Mouse (Mus musculus): Measurements from ENCODE around the gene Cars. TPM values are rescaled to one million over a fixed set of nuclear protein-coding genes. Genes with fewer than 3 reads are reported as not detected.

The Cars gene
- total and polyA plus RNA-seq, 3 experiments, result 40.8 to 73.5 TPM; not detected in 1

GRCm38 (mm10) chr7:143557616-143558015, 42.3 kb downstream of the Cars start:
- DNase-seq (ENCODE audit: low read depth, low spot score), result peak; percentile 68
- Histone ChIP-seq H3K4me3 (ENCODE audit: control insufficient read depth in 1 of 2, insufficient read depth in 1 of 2, low read depth in 2 of 2, low read length in 2 of 2) (peak overlapping the region; percentile 9 to 18; a peak in 2 of 4 replicates), H3K4me1 (ENCODE audit: control insufficient read depth in 1 of 2, insufficient read depth in 2 of 2, low read length in 2 of 2) (peaks cover 10 to 40% of the 10 kb centered on the region in 2 experiments), H3K9ac (ENCODE audit: control insufficient read depth, low read depth, low read length, poor library complexity, severe bottlenecking) (peak overlapping the region; percentile 56), H3K36me3 (ENCODE audit: control insufficient read depth in 1 of 2, insufficient read depth in 2 of 2, low read length in 2 of 2) (peaks cover 6 to 36% of the 10 kb centered on the region in 2 experiments; a peak in 3 of 4 replicates), H3K27me3 (ENCODE audit: control insufficient read depth in 1 of 2, insufficient read depth in 2 of 2, low read length in 2 of 2) (no peaks in the 10 kb centered on the region), H3K27ac (ENCODE audit: control insufficient read depth, low read depth, low read length) (peak overlapping the region; percentile 91), H3K9me3 (replicated peaks; ENCODE audit: insufficient read depth, low read length) (no peaks in the 10 kb centered on the region), H3K79me2 (ENCODE audit: control insufficient read depth, insufficient read depth, low read length, poor library complexity) (peaks cover 16% of the 10 kb centered on the region; the same call in 1 of the 2 replicates)
- TF ChIP-seq MYC (IDR thresholded peaks at IDR 0.05; ENCODE audit: low read depth, low read length) (no peak), CTCF (IDR thresholded peaks at IDR 0.05 in 2 of 3, conservative IDR thresholded peaks at IDR 0.05 in 1 of 3; ENCODE audit: control insufficient read depth in 1 of 3, insufficient read depth in 1 of 3, low read depth in 2 of 3, low read length in 3 of 3, poor library complexity in 1 of 3, severe bottlenecking in 1 of 3) (peak; percentile 18 to 37 (median 30); a peak in 4 of 6 replicates), MAZ (IDR thresholded peaks at IDR 0.05; ENCODE audit: low read depth, low read length) (0 out of 2 replicates have a peak, but pooled peaks have one; percentile 8), SMC3 (IDR thresholded peaks at IDR 0.05; ENCODE audit: low read depth, low read length) (no peak), NELFE (IDR thresholded peaks at IDR 0.05; ENCODE audit: low read depth, low read length) (no peak), ZC3H11A (IDR thresholded peaks at IDR 0.05; ENCODE audit: low read depth, low read length) (no peak), USF2 (IDR thresholded peaks at IDR 0.05; ENCODE audit: borderline replicate concordance in 1 of 2, insufficient read depth in 1 of 2, low read depth in 1 of 2, low read length in 2 of 2) (no peak)

GRCm38 (mm10) chr7:143556964-143557610, 42.8 kb downstream of the Cars start:
- peaks cover 4 to 36% of the 10 kb centered on the region in 2 experiments; a peak in 3 of 4 replicates for H3K36me3 ChIP-seq (ENCODE audit: control insufficient read depth in 1 of 2, insufficient read depth in 2 of 2, low read length in 2 of 2)
- peak overlapping the region; percentile 9 to 18; a peak in 1 of 4 replicates for H3K4me3 ChIP-seq (ENCODE audit: control insufficient read depth in 1 of 2, insufficient read depth in 1 of 2, low read depth in 2 of 2, low read length in 2 of 2)
- peaks cover 16% of the 10 kb centered on the region; the same call in 1 of the 2 replicates for H3K79me2 ChIP-seq (ENCODE audit: control insufficient read depth, insufficient read depth, low read length, poor library complexity)
- peak overlapping the region; percentile 56 for H3K9ac ChIP-seq (ENCODE audit: control insufficient read depth, low read depth, low read length, poor library complexity, severe bottlenecking)
- DNase-seq (ENCODE audit: low read depth, low spot score), result peak; percentile 89
- no peaks in the 10 kb centered on the region for H3K9me3 ChIP-seq (replicated peaks; ENCODE audit: insufficient read depth, low read length)
- peak overlapping the region; percentile 91 for H3K27ac ChIP-seq (ENCODE audit: control insufficient read depth, low read depth, low read length)
- H3K27me3 ChIP-seq (ENCODE audit: control insufficient read depth in 1 of 2, insufficient read depth in 2 of 2, low read length in 2 of 2), result no peaks in the 10 kb centered on the region
- H3K4me1 ChIP-seq (ENCODE audit: control insufficient read depth in 1 of 2, insufficient read depth in 2 of 2, low read length in 2 of 2), result peaks cover 10 to 40% of the 10 kb centered on the region in 2 experiments
- no peak for TF ChIP-seq TBP (IDR thresholded peaks at IDR 0.05; ENCODE audit: low read depth, low read length)
- 0 out of 2 replicates have a peak, but pooled peaks have one; percentile 17 for TF ChIP-seq MAZ (IDR thresholded peaks at IDR 0.05; ENCODE audit: low read depth, low read length)
- peak; percentile 90; the same call in 1 of the 2 replicates for TF ChIP-seq SIN3A (IDR thresholded peaks at IDR 0.05; ENCODE audit: low read length)
- peak; percentile 88 for TF ChIP-seq TCF12 (IDR thresholded peaks at IDR 0.05; ENCODE audit: low read depth, low read length)
- peak; percentile 67; the same call in 1 of the 2 replicates for TF ChIP-seq POLR2AphosphoS2 (IDR thresholded peaks at IDR 0.05; ENCODE audit: low read length)
- TF ChIP-seq UBTF (IDR thresholded peaks at IDR 0.05; ENCODE audit: borderline replicate concordance, insufficient read depth, low read depth, low read length), result no peak
- TF ChIP-seq HCFC1 (IDR thresholded peaks at IDR 0.05; ENCODE audit: low read depth, low read length), result peak; percentile 27; the same call in 1 of the 2 replicates
- TF ChIP-seq USF2 (IDR thresholded peaks at IDR 0.05; ENCODE audit: borderline replicate concordance in 1 of 2, insufficient read depth in 1 of 2, low read depth in 1 of 2, low read length in 2 of 2), result no peak
- TF ChIP-seq MXI1 (IDR thresholded peaks at IDR 0.05; ENCODE audit: low read depth, low read length), result peak; percentile 55; the same call in 1 of the 2 replicates
- TF ChIP-seq MAFK (IDR thresholded peaks at IDR 0.05; ENCODE audit: borderline replicate concordance, low read depth, low read length), result no peak
- TF ChIP-seq ELF1 (IDR thresholded peaks at IDR 0.05; ENCODE audit: low read depth, low read length), result no peak
- no peak for TF ChIP-seq CTCF (IDR thresholded peaks at IDR 0.05 in 2 of 3, conservative IDR thresholded peaks at IDR 0.05 in 1 of 3; ENCODE audit: control insufficient read depth in 1 of 3, insufficient read depth in 1 of 3, low read depth in 2 of 3, low read length in 3 of 3, poor library complexity in 1 of 3, severe bottlenecking in 1 of 3)
- TF ChIP-seq TAL1 (IDR thresholded peaks at IDR 0.05; ENCODE audit: low read length), result peak; percentile 77
- TF ChIP-seq MAX (IDR thresholded peaks at IDR 0.05; ENCODE audit: low read length), result peak; percentile 79
- TF ChIP-seq ZC3H11A (IDR thresholded peaks at IDR 0.05; ENCODE audit: low read depth, low read length), result no peak
- TF ChIP-seq BHLHE40 (IDR thresholded peaks at IDR 0.05; ENCODE audit: borderline replicate concordance, low read depth, low read length), result no peak
- no peak for TF ChIP-seq MEF2A (IDR thresholded peaks at IDR 0.05; ENCODE audit: extremely low read depth, insufficient replicate concordance, low read depth, low read length, poor library complexity, severe bottlenecking)
- TF ChIP-seq MYB (IDR thresholded peaks at IDR 0.05; ENCODE audit: low read depth, low read length), result peak; percentile 99
- no peak for TF ChIP-seq SMC3 (IDR thresholded peaks at IDR 0.05; ENCODE audit: low read depth, low read length)
- no peak for TF ChIP-seq ZKSCAN1 (IDR thresholded peaks at IDR 0.05; ENCODE audit: low read depth, low read length)
- TF ChIP-seq CHD1 (IDR thresholded peaks at IDR 0.05; ENCODE audit: low read depth, low read length), result no peak
- TF ChIP-seq CHD2 (IDR thresholded peaks at IDR 0.05; ENCODE audit: low read length), result no peak
- no peak for TF ChIP-seq E2F4 (IDR thresholded peaks at IDR 0.05; ENCODE audit: borderline replicate concordance, low read depth, low read length)
- peak; percentile 8; the same call in 1 of the 2 replicates for TF ChIP-seq RCOR1 (IDR thresholded peaks at IDR 0.05; ENCODE audit: low read depth, low read length)
- TF ChIP-seq ZMIZ1 (IDR thresholded peaks at IDR 0.05; ENCODE audit: low read depth, low read length), result 0 out of 2 replicates have a peak, but pooled peaks have one; percentile 52
